Mouse (Mus musculus) brain, embryonic 14.5 days (tissue): Measurements from ENCODE around the gene Lgi4.

ENCODE experiments used
- CTCF ChIP-seq: fragments of 200-500 bp; IDR thresholded peaks from 2 replicates; pipeline ENCODE4 v1.5.1; 2012; ENCODE audit warnings: inconsistent platforms, mild to moderate bottlenecking, moderate library complexity, borderline replicate concordance; ENCODE audit not compliant: insufficient read depth, insufficient read length; ENCODE audit errors: extremely low read depth
- POLR2A ChIP-seq: fragments of 200-500 bp; IDR thresholded peaks from 2 replicates; pipeline ENCODE4 v1.6.1; 2012; ENCODE audit warnings: mild to moderate bottlenecking, inconsistent platforms, borderline replicate concordance; ENCODE audit not compliant: poor library complexity, insufficient read depth, insufficient read length, severe bottlenecking; ENCODE audit errors: extremely low read depth

- no peak for TF ChIP-seq POLR2A
- TF ChIP-seq CTCF, result no peak
These were observed 18.7 kb upstream of the Lgi4 start for GRCm38 (mm10) chr7:31040281-31041022.
